Mouse (Mus musculus): ENCODE measurements around the gene Dnajc9. TPM values are rescaled to one million over a fixed set of nuclear protein-coding genes. Genes with fewer than 3 reads are reported as not detected.

Gene Dnajc9
- total RNA-seq, 2 experiments from 2014 or later, result 24.7 to 25.4 TPM

- peak in 1 of 2 experiments; percentile 17 for DNase-seq (ENCODE audit: extremely low spot score in 1 of 2, low spot score in 2 of 2)
- no peak; the same call in 1 of the 2 replicates for TF ChIP-seq CTCF (IDR thresholded peaks at IDR 0.05)
- intact Hi-C loops (cut with DNase I), result no loop called here
- Histone ChIP-seq H3K4me3 (peak overlapping the region; percentile 97), H3K27ac (peak overlapping the region; percentile 94)
These were observed 41.2 kb downstream of the Dnajc9 start for GRCm38 (mm10) chr14:20347441-20347990.

- no peak overlapping the region for H3K4me3 ChIP-seq
- no peak for DNase-seq (ENCODE audit: extremely low spot score in 1 of 2, low spot score in 2 of 2)
- no peak overlapping the region for H3K27ac ChIP-seq
- no peak for TF ChIP-seq CTCF (IDR thresholded peaks at IDR 0.05)
- intact Hi-C loops (cut with DNase I), result no loop called here
These were observed 42.8 kb downstream of the Dnajc9 start for GRCm38 (mm10) chr14:20345885-20346284.

GRCm38 (mm10) chr14:20340866-20341265 lies 47.8 kb downstream of the Dnajc9 start:
- H3K27ac ChIP-seq, result no peak overlapping the region
- intact Hi-C loops (cut with DNase I), result no loop called here
- no peak for TF ChIP-seq CTCF (IDR thresholded peaks at IDR 0.05)
- no peak overlapping the region for H3K4me3 ChIP-seq
- no peak for DNase-seq (ENCODE audit: extremely low spot score in 1 of 2, low spot score in 2 of 2)

GRCm38 (mm10) chr14:20340149-20340548 lies 48.6 kb downstream of the Dnajc9 start:
- no peak overlapping the region for H3K27ac ChIP-seq
- H3K4me3 ChIP-seq, result no peak overlapping the region
- no peak for DNase-seq (ENCODE audit: extremely low spot score in 1 of 2, low spot score in 2 of 2)
- intact Hi-C loops (cut with DNase I), result no loop called here
- peak; percentile 62 for TF ChIP-seq CTCF (IDR thresholded peaks at IDR 0.05)

GRCm38 (mm10) chr14:20339415-20339814 lies 49.3 kb downstream of the Dnajc9 start:
- Histone ChIP-seq H3K27ac (no peak overlapping the region), H3K4me3 (no peak overlapping the region)
- intact Hi-C loops (cut with DNase I), result no loop called here
- no peak for DNase-seq (ENCODE audit: extremely low spot score in 1 of 2, low spot score in 2 of 2)
- TF ChIP-seq CTCF (IDR thresholded peaks at IDR 0.05), result peak; percentile 8

Other genes with a start within 250 kb of the Dnajc9 start
- gene Kcnk5, start 207.1 kb downstream of the Dnajc9 start, total RNA-seq (2021), result under 1 TPM; 0.33 to 0.41 TPM
- gene Kcnk16, start 119.7 kb downstream of the Dnajc9 start, total RNA-seq (2021), result not detected
- gene Nudt13, start 94.2 kb downstream of the Dnajc9 start, total RNA-seq (2021), result 10 to 100 TPM; 17.3 to 18.6 TPM
- 10 to 100 TPM; 33.2 to 39.0 TPM for gene Ecd, start 40.8 kb downstream of the Dnajc9 start, total RNA-seq (2021)
- 10 to 100 TPM; 50.6 to 53.1 TPM for gene Fam149b, start 40.7 kb downstream of the Dnajc9 start, total RNA-seq (2021)
- 10 to 100 TPM; 30.8 to 33.5 TPM for gene Mrps16, start 4.7 kb upstream of the Dnajc9 start, total RNA-seq (2021)
- 1 to 10 TPM in 1 of 2 experiments, under 1 TPM in 1; 0.95 to 2.2 TPM for gene Cfap70, start 63.3 kb upstream of the Dnajc9 start, total RNA-seq (2021)
- gene Anxa7, start 91.2 kb upstream of the Dnajc9 start, total RNA-seq (2021), result 10 to 100 TPM; 64.9 to 66.2 TPM
- 1 to 10 TPM in 1 of 2 experiments, under 1 TPM in 1; 0.97 to 1.2 TPM for gene Mss51, start 108.0 kb upstream of the Dnajc9 start, total RNA-seq (2021)
- gene Ppp3cb, start 157.7 kb upstream of the Dnajc9 start, total RNA-seq (2021), result 100 to 1,000 TPM; 267 to 280 TPM